Mouse (Mus musculus) small intestine, adult 2 months (tissue): ENCODE data around the gene Hist1h4i.

Experiments
- CTCF ChIP-seq: fragments of 200-500 bp; IDR thresholded peaks from 2 replicates; pipeline ENCODE4 v1.5.1; 2012; ENCODE audit warnings: low read depth, mild to moderate bottlenecking, control low read depth, inconsistent platforms, low read length, moderate library complexity, mixed read lengths; ENCODE audit not compliant: insufficient replicate concordance, insufficient read length; ENCODE audit errors: extremely low read depth
- POLR2A ChIP-seq: fragments of 200-500 bp; IDR thresholded peaks from 2 replicates; pipeline ENCODE4 v1.6.1; 2012; ENCODE audit warnings: low read depth, mild to moderate bottlenecking, control low read depth, inconsistent platforms, low read length, moderate library complexity

DNA sequence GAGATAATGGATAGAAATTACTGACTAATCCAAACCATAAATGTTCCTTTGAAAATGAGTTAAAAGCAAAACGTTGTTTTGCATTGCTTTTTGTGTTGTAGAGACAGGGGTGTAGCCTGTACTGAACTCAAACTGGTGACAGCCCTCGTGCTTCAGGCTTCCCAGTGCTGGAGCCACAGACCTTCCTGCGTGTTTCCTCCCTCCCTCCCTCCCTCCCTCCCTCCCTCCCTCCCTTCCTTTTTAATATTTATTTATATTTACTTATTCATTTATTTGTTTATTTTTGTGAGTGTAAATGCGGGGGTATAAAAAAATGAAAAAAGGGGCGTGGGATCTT lies 10.3 kb upstream of the Hist1h4i start:
- TF ChIP-seq POLR2A (no peak), CTCF (no peak)
